Mouse (Mus musculus): ENCODE results near the gene Erg28.

DNA sequence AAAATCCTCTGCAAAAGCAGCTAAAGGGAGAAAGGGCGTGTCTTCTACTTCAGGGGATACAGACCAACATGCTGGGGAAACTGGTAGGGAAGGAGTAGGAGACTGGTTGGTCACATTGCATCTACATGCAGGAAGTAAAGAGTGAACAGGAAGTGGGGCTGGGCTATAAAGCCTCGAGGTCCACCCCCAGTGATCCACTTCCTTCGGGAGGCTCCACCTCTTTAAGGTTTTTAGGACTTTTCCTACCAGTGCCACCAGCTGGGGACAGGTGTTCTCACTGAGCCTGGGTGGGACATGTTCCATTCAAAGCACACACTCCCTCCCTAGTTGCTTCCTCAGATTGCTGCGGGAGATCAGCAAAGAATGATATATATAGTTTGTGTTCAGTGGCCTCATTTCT, 29.5 kb upstream of the Erg28 start:
- TF ChIP-seq CTCF (IDR thresholded peaks at IDR 0.05; ENCODE audit: low read depth), result no peak
- no peak for TF ChIP-seq EP300 (IDR thresholded peaks at IDR 0.05; ENCODE audit: low read depth)
